Mouse (Mus musculus): ENCODE results near the gene Snd1.
A peak's percentile ranks its signal among the peaks of the same experiment; 100 is the strongest.

The Snd1 gene

GRCm38 (mm10) chr6:28474839-28475238 lies at the start of gene Snd1:
Snd1 (plus strand) TSS chr6:28475139.
- DNase-seq (ENCODE audit: low read depth, low spot score): no peak

- no peak for DNase-seq (ENCODE audit: low read depth, low spot score)
Measured at GRCm38 (mm10) chr6:28427096-28427839, 47.7 kb upstream of the Snd1 start, which contains the start of gene Fscn3. Fscn3 (plus strand) TSS chr6:28427789.

GRCm38 (mm10) chr6:28428290-28428689 lies 46.6 kb upstream of the Snd1 start, which contains the start of gene Gcc1:
Gcc1 (minus strand) TSS chr6:28428390.
- no peak for DNase-seq (ENCODE audit: low read depth, low spot score)

DNA sequence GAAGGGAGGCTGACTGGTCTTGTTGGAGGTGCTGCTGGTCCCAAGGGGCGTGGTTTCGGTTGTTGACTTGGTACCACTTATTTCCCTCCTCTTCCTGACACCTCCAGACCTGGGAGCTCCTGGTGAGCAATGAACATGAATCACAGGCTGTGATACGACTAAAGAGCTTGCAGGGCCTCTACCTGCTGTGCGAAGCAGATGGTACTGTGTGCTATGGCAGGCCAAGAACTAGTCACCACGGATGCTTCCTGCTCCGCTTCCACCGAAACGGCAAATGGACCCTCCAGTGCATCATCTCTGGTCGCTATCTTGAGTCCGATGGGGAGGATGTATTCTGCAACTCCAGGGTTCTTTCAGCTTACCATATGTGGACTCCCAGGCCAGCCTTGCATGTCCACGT lies 45.1 kb upstream of the Snd1 start:
- DNase-seq (ENCODE audit: low read depth, low spot score): no peak

DNA sequence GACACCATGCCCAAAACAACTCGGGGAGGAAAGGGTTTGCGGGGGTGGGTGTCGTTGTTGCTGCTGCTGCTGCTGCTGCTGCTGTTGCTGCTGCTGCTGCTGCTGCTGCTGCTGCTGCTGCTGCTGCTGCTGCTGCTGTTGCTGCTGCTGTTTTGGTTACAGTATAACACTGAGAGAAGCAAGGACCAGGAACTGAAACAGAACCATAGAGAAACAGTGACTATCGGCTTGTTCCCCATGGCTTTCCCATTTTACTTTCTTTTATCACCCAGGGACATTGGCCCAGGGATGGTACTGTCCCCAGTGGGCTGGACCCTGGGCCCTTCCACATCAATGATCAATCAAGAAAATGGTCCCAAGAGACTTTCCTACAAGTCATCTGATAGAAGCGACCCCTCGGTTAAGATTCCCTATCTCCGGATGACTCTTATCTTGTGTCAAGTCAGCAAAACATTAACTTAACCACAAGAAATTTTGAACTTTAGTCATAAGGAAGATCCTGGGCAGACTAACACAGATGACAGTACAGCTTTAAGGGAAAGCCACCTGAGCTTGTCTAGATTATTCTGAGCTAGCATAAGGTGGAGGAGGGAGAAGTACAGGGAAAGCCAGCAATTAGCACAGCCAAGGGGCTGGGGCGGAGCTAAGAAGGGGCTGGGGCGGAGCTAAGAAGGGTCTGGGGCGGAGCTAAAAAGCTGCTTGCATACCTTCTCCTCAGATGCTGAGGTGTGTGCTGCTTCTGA lies 44.0 kb upstream of the Snd1 start:
- no peak for DNase-seq (ENCODE audit: low read depth, low spot score)

DNA sequence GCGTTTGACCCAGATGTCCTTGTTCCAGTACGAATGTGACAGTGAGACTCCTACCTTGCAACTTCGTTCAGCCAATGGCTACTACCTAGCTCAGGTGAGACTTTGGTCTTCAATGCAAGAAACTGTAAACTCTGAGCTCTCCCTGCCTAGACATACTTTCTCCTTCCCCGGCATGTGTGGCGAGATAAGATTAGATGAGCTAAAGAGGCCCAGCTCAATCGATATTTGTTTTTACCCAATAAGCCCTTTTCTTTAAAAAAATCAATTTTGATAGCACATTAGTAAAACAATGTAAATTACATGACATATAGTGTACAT lies 43.4 kb upstream of the Snd1 start:
- no peak for DNase-seq (ENCODE audit: low read depth, low spot score)

DNA sequence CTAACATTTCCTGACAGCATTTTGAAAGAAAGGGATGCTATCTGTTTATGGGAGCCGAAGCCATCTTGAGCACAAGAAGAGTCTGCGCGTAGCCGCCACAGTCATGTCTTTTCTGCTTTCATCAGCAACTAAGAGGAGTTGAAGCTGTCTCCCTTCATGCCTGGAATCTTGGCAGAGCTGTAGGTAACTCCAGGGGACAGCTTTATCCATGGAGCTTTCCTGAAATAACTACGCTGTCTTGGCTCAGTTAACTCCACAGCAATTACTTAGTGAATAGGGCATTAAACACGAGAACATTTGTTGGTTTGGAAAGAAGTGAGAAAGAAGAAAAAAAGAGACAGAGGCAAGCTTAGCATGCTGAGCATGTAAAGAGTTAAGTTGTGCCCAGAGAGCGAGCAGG lies 27.0 kb upstream of the Snd1 start:
- DNase-seq (ENCODE audit: low read depth, low spot score): no peak

DNA sequence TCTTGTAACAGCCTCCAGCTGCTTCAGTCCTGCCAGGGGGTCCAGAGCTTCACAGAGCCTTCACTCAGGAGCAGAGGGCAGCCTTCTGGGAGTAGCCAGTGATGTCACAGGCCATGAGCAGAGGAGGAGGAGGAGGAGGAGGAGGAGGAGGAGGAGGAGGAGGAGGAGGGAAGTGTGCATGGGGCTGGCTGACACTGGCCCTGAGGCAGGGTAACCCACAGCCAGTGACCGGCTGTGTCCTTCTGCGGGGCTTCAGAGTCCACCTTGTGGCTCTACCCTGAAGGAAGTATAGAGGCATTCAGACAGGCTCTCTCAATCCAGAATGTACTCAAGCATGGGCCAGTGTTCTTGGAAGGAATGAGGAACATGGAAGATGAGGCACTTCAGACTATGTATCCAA lies 25.7 kb upstream of the Snd1 start, which contains the start of gene Pax4:
TSS of gene Pax4 (minus strand) at position 101 of the 400 bp plus-strand sequence.
- DNase-seq (ENCODE audit: low read depth, low spot score): no peak

DNA sequence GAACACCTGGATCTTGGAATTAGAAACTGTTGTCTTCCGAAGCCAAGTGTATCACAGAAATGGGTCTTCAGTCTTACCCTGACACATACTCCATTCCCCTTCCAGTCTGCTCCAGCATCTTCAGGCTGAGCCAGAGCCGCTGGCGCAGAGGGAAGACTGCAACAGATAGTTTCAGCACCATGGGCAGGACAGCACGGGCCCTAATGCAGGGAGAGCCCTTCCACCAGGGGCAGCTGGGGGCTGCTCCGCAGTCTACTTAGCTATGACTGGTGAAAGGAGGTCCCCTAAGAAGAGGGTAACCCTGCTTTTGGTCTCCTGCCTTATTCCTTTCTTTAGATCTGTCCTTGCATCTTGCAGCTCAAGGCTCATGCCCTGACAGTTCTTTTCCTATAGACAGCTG lies 24.5 kb upstream of the Snd1 start:
- DNase-seq (ENCODE audit: low read depth, low spot score): no peak

- no peak for DNase-seq (ENCODE audit: low read depth, low spot score)
Measured at GRCm38 (mm10) chr6:28450977-28451376, 24.0 kb upstream of the Snd1 start.

DNA sequence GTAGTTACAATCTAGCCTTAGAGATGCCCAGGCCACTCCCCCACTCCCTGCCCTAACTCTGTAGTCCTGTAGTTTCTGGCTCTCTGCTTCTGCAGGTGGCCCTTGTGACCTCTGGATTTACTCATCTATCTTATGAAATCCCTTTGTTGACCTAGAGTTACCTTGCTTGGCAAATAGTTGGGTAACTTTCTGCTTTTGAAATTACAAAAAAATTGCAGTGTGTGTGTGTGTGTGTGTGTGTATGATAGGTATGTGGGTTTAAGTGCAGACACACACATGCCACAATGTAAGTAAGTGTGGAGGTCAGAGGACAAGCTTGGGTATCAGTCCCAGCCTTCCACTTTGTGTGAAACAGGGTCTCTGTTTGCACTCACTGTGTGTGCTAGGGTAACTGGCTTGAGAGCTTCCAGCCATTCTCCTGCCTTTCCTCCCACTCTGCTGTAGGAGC lies 15.7 kb upstream of the Snd1 start:
- DNase-seq (ENCODE audit: low read depth, low spot score): no peak

DNA sequence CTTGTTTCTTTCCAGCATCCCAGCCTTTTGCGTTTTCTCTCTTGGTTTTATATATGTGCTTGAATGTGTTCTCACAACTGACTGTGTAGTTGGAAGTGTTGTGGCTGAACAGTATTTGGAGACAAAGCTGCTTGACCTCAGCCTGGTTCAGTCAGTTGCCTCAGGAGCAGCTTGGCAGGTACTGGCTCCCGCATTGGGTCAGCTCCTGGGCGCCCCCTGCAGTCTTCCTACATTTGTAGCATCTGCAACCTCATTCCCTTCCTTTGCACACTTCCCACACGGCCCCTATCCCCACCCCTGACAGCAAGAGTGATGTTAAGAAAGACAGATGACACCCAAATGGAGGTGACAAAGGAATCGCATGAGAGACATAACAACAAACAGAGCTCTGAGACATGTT lies 14.4 kb upstream of the Snd1 start:
- DNase-seq (ENCODE audit: low read depth, low spot score): no peak

DNA sequence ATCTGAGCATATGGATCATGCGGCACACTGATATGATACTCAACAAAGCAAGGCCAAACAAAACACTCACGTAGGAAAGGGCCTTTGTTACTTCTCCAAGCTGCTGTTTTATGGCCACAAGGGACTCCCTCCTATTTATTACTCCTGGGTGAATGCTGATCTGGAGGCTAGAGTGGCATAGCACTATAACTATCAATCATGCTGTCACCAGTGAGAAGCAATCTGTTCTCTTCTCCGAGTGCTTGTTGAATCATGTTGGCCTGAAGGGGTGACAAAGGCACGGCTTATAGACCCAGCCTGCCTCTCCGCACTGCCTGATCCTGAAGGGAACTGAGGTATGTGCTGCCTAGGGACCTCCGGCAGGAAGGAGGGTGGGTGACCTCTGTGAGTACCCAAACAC lies 10.3 kb upstream of the Snd1 start:
- no peak for DNase-seq (ENCODE audit: low read depth, low spot score)

- no peak for DNase-seq (ENCODE audit: low read depth, low spot score)
Measured at GRCm38 (mm10) chr6:28470017-28470602, 4.8 kb upstream of the Snd1 start.

GRCm38 (mm10) chr6:28470621-28471020 lies 4.3 kb upstream of the Snd1 start:
- DNase-seq (ENCODE audit: low read depth, low spot score): no peak

DNA sequence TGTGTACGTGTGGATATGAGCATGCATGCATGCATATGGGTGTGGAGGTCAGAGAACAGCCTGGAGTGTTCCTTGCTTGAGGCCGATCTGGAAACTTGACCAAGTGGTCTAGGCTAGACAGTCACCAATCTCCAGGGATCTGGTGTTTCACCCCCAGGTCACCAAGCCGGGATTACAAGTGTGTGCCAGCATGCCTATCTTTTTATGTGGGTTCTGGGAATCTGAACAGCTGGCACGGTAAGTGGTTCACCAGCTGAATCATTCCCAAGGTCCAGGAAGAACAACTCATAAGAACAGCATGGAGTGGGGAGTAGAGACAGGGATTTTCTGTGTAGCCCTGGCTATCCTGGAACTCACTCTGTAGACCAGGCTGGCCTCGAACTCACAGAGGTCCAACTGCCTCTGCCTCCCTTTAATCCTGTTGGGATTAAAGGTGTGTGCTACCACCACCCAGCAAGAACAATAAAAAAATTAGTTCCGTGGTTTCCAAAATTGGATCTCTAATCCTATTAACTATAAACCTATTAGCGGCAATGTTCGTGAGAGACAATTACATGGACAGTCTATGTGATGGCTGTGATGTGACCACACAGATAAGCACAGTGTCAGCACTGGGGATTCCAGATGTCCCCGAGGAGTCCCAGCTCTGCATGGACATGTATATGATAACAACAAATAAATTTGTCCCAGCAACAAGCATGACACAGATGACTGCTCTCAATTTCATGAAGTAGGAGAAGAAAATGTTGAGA lies 3.5 kb upstream of the Snd1 start:
- no peak for DNase-seq (ENCODE audit: low read depth, low spot score)

DNA sequence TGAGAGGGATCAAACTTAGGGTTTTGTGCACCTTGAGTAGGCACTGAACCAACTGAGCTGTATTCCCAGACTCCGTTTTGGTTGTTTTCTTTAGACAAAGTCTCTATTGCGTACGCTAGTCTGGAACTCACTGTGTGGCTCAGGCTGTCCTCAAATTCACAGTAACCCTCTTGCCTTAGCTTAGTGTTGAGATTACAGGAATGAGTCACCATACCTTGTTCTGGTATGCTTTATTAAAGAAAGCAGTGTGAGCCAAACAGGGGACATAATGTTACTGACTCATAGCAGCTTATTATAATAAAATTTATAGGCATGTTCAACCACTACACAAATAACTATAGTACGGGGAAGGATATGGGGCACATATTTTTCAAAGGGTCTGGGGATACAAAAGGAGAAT lies 728 bp upstream of the Snd1 start:
- no peak for DNase-seq (ENCODE audit: low read depth, low spot score)

DNA sequence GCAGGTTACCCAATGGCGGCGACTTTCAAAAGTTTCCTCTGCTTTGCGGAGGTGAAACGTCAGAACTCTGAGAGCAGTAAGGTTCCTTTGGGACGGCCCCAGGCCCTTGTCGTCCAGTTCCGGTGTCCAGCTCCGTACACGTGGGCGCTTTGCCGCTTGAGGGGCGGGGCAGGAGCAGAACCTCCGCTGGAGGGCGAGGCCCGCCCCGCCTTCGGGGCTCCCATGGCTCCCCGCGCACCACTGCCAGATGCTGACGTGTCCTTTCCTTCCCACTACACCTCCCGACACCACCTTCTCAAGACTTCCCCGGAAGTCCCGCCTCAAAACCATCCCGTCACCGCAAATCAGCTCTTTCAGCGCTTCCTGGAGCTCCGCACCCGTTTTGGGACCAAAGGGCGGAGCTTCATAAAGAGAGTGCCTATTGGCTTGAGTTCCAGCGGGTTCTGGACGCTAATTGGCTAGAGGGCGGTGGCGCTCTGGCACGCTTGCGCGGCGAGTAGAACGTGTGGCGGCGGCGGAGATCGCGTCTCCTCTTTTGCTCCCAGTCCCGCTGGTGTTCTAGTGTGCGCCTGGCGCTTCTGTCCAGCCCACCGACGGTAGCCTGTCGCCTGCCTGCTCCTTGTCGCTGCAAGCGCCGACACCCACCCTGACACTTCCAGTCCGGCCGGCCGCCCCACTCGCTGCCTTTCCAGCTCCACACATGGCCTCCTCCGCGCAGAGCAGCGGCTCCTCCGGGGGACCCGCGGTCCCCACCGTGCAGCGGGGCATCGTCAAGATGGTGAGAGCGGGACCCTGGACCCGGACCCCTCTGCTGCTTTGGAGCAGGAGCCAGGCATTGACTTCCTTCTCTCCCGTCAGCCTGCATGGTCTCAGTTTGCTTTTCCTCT lies 5.2 kb downstream of the Snd1 start:
- DNase-seq (ENCODE audit: low read depth, low spot score): peak; percentile 99

- DNase-seq (ENCODE audit: low read depth, low spot score): peak; percentile 16
Measured at GRCm38 (mm10) chr6:28480752-28481492, 6.0 kb downstream of the Snd1 start.

DNA sequence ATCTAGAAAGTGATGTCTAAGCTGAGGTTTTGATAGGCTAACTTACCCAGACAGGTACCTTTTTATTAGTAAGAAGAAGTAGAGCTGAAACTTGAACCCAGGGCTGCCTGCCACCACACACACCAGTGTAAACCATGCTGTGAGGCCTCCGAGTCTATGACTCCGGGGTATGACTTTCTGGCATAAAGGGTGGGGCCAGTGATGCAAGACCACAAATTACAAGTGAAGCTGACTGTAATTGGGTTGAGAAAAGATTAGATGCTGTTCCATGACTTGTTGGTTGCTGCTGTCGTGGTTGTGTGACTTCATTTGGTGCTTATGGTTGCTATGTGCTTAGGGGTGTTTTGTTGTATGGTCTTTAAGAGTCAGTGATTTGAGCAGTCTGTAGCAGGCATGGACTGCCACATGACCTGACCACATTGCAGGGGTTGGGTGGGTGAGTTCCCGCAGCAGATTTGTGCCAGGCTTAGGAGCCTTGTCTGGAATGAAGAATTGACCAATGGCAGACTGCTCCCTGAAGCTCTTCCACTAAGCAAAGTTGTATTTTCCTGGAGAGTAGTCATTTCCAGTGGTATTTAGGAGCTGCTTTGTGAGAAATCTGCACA lies 7.9 kb downstream of the Snd1 start:
- DNase-seq (ENCODE audit: low read depth, low spot score): no peak
